Mouse (Mus musculus): ENCODE results near the gene Dtx4. TPM values are rescaled to one million over a fixed set of nuclear protein-coding genes. Genes with fewer than 3 reads are reported as not detected.

The Dtx4 gene
- total RNA-seq, 2 experiments from 2014 or later: 37.0 to 41.8 TPM

DNA sequence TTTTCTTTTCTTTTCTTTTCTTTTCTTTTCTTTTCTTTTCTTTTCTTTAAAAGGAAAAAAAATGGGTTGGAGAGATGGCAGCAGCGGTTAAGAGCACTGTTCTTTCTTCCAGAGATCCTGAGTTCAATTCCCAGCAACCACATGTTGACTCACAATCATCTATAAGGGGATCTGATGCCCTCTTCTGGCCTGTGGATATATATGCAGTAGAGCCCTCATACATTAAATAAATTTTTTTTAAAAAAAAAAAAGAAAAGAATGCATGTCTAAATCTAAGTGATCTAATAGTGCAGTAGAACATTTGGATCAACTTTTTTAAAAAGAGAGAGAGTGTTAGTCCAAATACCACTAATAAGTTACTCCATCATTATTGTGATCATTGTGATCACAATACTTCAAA lies 79.6 kb downstream of the Dtx4 start:
- no peak for DNase-seq (ENCODE audit: low spot score in 2 of 2)

DNA sequence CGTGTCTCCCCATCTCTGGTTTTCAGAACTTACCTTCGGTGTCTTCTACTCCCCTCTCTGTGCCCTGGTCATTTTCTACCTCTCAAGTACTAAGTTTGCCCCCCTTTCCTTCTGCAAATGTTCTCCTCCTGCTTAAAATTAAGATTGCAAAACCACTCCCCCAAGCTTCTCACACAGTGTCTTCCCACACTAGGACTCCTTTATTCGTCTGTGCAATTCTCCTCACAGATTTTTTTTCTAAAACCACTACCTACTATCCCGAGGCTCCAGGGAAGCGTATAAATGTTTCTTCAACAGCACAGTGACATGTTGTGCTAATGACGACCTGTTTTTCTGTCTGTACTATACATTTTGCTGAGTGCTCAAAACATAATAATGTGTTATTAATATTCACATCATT lies 80.7 kb downstream of the Dtx4 start:
- no peak for DNase-seq (ENCODE audit: low spot score in 2 of 2)

DNA sequence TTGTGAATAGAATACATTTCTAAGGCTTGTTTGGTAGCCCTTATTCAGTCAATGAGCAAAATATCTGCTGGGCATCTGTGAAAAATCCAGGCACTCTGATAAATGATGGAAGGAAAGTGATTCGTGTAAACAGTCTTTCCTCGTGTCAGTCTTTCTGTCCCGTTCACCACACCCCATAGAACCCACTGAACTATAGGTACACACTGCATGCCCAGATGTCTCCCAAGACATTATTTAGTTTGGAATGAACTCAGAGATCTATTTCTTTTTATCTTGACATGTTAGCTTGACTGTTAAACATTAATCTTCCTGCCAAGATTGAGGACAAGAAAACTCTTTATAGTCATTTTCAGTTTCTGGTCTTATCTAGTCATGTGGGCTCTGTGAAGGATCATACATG lies 82.9 kb downstream of the Dtx4 start:
- DNase-seq (ENCODE audit: low spot score in 2 of 2): no peak

DNA sequence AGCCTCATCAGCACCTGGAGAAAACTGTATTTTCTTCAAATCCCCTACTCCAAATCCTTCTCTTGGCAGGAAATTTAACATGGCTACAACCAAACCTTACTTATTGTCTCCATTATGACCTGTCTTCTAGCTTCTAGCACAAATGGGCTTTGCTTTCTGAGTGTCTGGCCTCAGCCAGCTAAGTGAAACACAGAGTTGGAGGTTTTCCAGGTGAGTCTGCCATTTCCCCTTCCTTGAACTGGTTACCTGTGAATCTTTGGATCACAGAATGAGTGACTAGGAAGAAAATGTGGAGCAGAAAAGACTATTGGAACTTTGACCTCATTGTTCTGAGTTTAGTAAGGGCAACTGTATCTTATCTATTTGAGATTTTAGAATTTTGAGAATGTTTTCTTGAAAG lies 83.9 kb downstream of the Dtx4 start, which contains the start of gene Olfr1441:
Gene Olfr1441, plus strand, starts transcription at position 73 of the 400 bp plus-strand sequence.
- no peak for DNase-seq (ENCODE audit: low spot score in 2 of 2)

Other genes with a start within 250 kb of the Dtx4 start
- not detected for gene Olfr235, start 240.4 kb downstream of the Dtx4 start, total RNA-seq (2021)
- not detected for gene Olfr1434, start 221.6 kb downstream of the Dtx4 start, total RNA-seq (2021)
- gene Olfr1436, start 202.3 kb downstream of the Dtx4 start, total RNA-seq (2021): not detected
- gene Olfr1437, start 176.4 kb downstream of the Dtx4 start, total RNA-seq (2021): not detected
- not detected for gene Olfr1438-ps1, start 165.5 kb downstream of the Dtx4 start, total RNA-seq (2021)
- not detected for gene Olfr1440, start 114.2 kb downstream of the Dtx4 start, total RNA-seq (2021)
- gene Olfr1441, start 84.0 kb downstream of the Dtx4 start, total RNA-seq (2021): not detected
- gene Pfpl, start 73.5 kb downstream of the Dtx4 start, total RNA-seq (2021): not detected
- 1 to 10 TPM; 5.4 to 5.6 TPM for gene Mpeg1, start 40.7 kb downstream of the Dtx4 start, total RNA-seq (2021)
- 1 to 10 TPM; 1.6 to 2.2 TPM for gene Fam111a, start 44.3 kb upstream of the Dtx4 start, total RNA-seq (2021)
- gene Gm4952, start 98.5 kb upstream of the Dtx4 start, total RNA-seq (2021): under 1 TPM; 0.14 to 0.33 TPM
- under 1 TPM; 0.21 to 0.24 TPM for gene Glyat, start 131.9 kb upstream of the Dtx4 start, total RNA-seq (2021)
- not detected for gene Olfr1442, start 169.0 kb upstream of the Dtx4 start, total RNA-seq (2021)
- gene Olfr1443, start 176.7 kb upstream of the Dtx4 start, total RNA-seq (2021): not detected
- not detected for gene Keg1, start 194.3 kb upstream of the Dtx4 start, total RNA-seq (2021)

All from layer of hippocampus, postnatal 14 days (tissue).